Mouse (Mus musculus) heart, postnatal 25 days (tissue): ENCODE measurements at regions not wholly inside any gene's neighbourhood (a gene's known extent, or its start where the extent isn't known, plus 50 kb on each side); places are given as distances from the start of the nearest gene placed in this dataset.

Experiments used
- DNase-seq: peaks from one replicate; pipeline ENCODE4 v3.0.0; 2022; ENCODE audit warnings: low spot score
- intact Hi-C: fragments of 180-260 bp; cut with DNase I; formaldehyde crosslinking; loops from one replicate; pipeline ENCODE4 v1.15.1; 2025

DNA sequence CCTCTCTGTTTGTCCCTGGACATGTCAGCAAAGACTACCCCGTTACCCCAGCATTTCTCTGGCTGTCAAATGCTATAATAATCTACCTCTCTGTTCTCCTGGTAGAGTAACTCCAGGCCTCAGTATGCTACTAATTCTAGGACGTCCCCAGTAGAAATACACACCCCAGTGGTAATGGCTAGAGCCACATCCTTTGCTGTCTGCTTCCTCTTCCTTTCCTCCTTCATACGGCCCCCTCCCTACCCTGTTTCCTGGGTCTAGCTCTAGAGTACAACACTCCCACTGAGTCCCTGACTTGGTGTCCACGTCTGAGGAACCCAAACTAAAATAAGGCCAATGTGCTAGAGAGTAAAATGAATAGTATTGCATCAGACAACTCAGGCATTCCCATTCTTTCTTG, 287.1 kb upstream of the Gm765 start:
- DNase-seq: no peak
- intact Hi-C loops: no loop called here

DNA sequence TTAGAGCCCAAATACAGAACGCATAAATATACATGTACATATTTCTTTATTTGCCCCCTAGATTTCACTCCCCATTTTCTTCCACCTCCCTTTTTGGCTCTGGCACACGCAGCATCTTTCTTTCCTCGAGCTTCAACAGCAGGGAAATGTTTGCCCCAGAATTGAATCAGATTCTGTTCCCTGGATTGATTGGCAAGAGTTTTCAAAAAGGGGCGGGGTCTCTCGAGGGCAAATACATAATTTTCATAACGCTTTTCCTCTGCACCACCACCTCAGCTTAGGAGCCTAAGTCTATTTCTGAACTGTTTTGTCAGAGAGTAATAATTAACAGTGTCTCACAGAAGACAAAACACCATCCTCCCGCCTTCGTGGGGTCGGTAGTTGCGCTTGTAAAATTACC, 283.9 kb upstream of the Gm765 start:
- no peak for DNase-seq
- intact Hi-C loops: no loop called here

DNA sequence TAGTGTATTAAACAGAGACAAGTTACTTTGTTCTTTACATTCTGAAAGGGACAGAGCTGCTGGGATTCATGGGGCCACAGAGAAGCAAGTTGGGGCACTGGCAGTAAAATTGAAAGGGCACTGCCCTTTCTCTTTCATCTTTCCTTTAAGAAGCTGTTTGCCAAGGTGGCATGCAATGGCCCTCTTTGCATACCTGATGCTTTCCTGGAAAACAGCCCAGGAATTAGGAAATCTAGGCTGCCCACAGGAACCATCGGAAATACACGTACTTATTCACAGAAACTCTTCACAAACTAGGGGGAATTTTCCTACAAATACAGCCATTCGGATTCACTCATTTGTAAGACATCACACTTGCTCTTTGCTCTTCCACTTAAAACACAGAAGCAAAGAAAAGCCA, 278.3 kb upstream of the Gm765 start:
- intact Hi-C loops: no loop called here
- no peak for DNase-seq

DNA sequence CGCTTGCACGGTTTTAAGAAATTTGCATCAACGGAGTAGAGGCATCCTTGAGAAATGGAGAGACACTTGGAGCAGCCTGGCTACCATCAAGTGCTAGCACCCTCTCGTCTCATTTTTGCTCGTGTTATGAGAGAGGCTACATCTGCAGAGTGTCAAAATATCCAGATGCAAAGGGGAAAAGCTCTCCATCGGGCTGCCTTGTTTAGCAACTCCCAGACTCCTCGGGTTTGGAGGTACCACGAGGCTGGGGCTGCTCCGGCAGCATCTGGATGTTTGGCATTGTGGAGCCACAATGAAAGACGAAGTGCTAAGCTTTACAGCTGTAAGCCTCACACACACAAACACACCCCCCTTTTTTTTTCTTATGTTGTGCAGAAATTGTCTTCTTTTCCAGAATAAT, 270.5 kb upstream of the Gm765 start:
- no peak for DNase-seq
- intact Hi-C loops: no loop called here

DNA sequence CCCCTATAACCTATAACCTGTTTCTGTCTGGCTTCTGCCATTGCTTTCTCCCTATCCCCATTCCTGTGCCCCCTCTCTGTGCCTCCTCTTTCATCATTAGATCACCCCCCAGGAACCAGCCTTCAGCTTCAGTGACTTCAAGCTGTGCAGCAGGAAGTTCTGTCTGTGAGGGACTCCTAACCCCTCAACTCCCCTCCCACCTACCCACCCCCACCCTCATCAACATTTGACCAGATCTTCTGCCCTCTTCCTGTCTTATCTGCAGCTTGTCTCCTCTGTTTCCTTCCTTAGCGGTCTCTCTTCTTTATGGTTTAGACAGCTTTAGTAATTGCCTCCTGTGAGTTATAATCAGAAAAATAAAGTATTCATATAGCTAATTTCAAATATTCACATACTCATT, 266.6 kb upstream of the Gm765 start:
- intact Hi-C loops: no loop called here
- DNase-seq: no peak

DNA sequence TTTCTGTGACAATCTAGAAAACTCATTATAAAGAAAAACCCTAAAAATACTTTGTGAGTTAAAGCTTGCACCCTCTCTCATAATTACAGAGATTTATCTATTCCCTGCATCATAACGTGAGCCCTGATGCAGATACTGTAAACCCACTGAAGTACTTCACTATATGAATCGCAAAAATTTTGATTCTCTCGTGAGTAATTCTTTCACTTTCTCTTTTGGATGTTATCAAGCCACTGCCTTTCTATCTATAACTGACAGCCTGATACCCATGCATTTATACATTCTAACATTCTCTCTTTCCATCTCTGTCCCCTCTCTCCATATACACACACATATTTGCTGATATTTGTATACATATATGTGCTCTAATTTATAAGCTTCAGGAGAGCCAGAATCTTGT, 264.1 kb upstream of the Gm765 start:
- intact Hi-C loops: no loop called here
- DNase-seq: no peak

DNA sequence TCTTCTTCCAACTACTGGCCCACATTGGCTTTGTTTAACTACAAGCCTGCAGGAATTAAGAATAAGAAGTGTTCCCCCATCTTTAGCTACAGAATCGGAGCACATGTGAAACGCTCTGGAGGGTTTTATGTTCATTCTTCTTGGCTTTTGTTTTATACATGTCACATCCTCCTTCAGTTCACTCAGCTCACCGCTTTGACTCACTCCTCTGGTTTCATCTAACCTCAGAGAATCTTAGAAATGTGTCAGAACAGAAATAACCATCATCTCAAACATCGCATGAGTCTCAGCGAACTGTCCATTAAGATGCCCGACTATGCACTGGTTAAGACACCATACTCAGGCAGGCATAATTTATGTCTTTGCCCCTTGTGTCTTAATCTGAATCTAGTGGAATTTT, 255.1 kb upstream of the Gm765 start:
- no peak for DNase-seq
- intact Hi-C loops: no loop called here

DNA sequence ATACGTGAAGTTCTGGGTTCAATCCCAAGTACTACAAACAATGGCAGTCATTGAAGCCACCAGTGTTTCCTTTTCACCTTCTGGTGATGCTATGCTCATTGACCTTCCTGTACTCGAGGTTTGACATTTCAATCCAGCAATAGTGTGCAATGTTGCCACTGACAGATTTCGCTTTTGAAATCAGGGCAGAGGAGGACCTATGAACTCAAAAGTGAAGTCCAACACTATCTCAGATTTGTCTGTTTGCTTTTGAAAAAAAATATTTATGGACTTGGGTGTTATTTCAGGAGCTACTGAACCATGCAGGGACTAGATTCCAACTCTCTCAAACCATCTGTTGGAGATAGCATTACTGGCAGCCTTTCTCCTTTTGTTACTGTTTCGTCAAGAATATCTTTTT, 248.4 kb upstream of the Gm765 start:
- DNase-seq: no peak
- intact Hi-C loops: no loop called here

DNA sequence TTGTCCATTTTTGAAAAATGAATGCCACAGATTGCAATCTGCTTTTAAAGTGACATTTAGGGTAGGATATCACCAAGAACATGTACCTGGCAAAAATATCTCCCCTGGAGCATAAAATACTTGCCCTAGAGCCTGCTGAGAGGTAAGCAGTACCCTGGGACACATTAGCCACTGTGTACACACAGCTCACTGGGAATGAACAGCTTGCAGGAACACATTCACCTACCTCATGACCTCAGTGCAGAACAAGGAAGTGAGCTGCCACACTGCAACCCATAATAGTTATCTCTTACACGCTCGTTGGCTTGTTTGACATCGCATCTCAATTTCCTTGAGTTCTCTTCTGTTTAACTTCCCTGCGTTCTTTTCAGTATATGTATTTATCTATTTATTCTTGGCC, 246.4 kb upstream of the Gm765 start:
- intact Hi-C loops: no loop called here
- no peak for DNase-seq

DNA sequence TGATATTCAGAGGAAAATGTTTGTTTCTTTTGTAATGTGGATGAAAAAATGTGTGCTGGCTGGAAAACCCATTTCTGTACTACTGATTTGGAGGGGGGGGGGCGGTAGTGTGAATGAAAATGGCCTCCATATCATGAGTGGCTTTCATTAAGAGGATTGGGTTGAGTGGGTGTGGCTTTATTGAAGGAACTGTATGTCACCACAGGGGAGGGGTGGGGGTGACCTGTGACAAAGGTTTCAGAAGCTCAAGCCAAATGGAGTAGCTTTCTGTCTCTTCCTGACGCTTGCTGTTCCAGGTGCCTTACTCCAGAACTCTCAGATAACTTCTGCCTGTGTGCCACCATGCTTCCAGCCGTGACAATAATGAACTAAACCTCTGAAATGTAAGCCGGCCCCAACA, 242.0 kb upstream of the Gm765 start:
- DNase-seq: no peak
- intact Hi-C loops: no loop called here

DNA sequence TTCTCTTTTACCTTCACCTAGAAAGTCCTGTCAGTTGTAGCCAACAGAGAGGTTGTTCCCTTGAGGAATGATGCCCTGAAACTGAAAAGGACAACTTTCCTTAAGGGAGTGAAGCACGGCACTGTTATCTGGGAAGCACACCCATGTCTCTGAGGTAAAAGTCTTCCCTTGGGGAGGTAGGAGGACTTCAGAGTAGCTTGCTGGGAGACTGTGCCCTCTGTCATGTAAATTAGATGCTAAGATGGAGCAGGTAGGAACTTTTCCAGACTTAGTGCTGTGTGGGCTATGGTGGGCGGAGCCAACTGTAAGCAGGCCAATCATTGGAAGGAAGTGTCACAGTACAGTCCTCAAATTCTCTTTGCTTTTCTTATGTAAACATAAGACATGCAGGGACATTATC, 240.3 kb upstream of the Gm765 start:
- no peak for DNase-seq
- intact Hi-C loops: no loop called here

DNA sequence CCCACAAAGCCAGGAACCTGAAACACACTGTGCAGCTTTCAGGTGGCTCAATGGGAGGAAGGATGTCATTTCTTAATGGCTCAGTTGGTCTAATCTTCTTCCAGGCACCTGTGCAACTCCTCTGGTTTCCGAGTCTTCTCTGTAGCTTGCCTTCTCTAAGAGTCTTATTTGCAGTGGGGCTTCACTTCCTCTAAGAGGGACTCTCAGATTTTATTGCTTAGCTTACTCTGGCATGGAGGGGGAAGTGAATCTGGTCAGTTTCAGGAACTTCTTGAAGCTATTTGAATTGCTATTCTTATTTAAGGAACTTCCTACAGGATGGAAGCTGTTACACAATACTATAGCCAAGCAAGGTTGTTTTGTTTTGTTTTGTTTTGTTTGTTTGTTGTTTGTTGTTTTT, 232.7 kb upstream of the Gm765 start:
- DNase-seq: no peak
- intact Hi-C loops: no loop called here

DNA sequence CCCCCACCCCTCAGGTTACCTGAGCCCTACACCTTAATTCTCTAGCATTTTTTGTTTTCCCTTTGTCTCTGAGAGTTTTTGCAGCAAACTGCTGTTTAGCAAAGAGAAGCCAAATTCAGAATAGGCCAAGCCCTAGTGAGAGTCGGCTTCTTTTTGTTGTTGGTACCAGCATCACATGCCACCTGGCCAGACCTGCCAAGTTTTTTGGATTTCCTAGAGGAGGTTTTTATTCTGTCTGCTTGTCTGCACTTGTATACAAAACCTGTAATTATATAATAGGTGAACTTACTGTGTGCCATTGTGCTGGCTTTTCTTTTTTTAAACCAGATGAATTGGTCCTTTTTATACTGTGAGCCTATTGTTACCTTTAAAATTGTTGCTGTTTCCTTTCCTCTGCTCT, 213.1 kb upstream of the Gm765 start:
- no peak for DNase-seq
- intact Hi-C loops: no loop called here

DNA sequence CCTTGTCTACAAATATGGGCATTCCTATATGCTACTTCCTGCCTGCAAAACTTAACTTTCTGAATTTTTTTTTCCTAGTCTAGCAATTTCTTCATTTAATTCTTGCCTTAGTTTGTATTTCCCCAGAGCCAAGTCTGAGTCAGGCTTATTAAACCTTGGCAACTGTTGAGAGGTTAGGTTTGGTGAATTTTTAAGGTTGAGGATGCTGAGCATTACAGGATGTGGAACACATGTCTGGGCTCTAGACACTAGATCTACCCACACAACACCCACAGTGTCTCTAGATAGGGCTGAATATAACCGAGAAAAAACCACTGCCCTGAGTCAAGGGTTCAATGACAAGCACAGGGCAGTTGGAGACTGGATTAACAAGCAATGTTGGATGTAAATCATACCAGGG, 211.4 kb upstream of the Gm765 start:
- no peak for DNase-seq
- intact Hi-C loops: no loop called here

DNA sequence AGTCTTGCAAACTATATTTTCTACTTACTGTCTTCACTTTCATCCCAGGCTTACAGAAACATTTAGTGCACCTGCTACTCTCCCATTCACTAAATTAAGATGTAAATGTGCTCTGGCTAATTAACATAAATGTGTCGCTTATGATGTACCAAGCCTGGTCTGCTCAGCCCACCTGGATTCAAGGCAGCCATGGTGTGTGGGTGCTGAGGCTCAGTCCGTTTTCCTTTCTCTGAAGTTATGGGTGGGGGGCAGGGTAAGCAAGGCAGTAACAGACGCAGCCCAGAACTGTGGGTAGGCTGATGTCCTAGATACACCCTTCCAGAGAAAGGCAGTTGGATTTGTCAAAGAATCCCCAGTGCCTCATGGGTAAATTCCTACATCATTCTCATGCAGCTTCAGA, 209.2 kb upstream of the Gm765 start:
- DNase-seq: no peak
- intact Hi-C loops: no loop called here

DNA sequence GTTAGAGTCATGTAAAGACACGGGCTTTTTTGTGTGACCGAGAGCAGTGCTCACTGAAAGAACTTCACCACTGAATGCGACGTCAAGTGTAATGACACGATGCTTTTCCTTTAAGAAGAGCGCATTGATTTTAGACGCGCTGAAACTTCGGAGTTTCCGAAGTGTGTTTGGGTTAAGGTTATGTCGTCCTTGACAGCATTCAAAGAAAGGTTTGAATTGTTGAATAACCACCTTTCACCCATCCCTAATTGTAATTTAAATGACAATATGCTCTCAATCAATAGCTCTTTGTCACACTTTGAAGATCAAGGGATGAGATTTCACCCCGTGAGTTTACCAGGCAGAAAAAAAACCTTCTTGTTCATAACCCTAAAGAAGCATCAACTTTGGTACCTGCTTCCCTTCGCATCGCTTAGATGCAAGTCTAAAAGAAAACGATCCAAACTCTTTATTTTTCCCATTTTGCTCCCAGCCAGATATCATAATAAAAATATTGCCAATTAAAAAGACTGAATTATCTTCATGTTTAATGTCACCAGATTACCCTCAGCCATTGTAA, 184.4 kb upstream of the Gm765 start:
- DNase-seq: no peak
- intact Hi-C loops: loop anchor here (10.0 kb wide), 1 partner anchor 508 kb away; no protein-coding TSS in a partner anchor

DNA sequence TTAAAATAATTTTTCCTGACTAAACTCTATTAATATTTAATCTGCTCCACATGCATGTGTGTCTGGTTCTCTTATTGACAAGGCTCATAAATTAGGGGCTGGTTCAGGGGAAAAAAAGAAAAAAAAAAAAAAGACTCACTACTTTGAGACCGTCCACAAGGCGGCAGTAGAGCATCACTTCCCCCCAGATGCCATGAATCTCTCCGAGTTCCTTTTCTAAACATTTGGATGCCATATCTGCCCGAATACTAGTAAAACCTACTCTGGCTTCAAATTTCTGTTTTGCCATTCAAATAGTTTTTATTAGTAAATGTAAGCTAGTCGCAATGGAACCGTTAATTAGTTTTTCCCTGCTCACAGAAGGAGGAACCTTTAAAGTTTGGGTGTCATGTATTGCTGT, 182.7 kb upstream of the Gm765 start:
- DNase-seq: no peak
- intact Hi-C loops: loop anchor here (2.0 to 10.0 kb wide), 2 partner anchors 510 to 1074 kb away; no protein-coding TSS in a partner anchor

DNA sequence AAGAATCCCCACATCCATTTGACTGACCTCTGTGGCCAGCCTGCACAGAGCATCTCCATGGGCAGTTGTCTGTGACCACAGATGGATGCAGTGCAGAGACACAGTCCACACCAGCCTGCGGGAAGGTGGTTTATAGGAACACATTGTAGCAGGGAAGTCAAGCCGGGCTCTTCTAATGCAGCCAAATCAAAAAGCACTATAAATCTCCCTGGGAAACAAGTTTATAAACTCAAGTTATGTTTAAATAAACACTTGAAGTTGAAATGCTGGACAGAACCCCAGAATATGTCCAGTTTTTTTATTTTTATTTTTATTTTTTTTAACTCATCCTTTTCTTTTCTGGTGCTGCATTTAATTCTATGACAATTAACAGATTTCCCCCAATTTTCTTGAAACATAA, 182.1 kb upstream of the Gm765 start:
- intact Hi-C loops: loop anchor here (2.0 to 10.0 kb wide), 2 partner anchors 510 to 1074 kb away; no protein-coding TSS in a partner anchor
- no peak for DNase-seq

DNA sequence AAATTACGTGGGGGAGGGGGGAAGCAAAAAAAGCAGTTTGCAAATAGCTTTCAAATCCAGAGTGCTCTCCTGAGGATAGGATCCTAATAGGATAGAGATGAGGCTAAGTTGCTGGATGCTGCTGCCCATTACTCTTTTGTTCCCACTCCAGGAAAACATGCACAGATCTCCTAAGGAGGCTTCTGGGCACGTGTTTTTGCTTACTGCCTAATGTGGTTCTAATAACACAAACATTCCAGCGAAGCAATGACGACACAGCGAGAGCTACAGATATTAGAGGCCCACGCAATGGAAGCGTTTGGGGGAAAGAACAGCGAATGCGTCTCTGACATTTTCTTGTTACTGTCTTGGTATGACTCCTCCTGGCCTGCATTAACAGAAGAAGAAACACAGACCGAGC, 179.0 kb upstream of the Gm765 start:
- no peak for DNase-seq
- intact Hi-C loops: loop anchor here (10.0 kb wide), 1 partner anchor 513 kb away; no protein-coding TSS in a partner anchor

DNA sequence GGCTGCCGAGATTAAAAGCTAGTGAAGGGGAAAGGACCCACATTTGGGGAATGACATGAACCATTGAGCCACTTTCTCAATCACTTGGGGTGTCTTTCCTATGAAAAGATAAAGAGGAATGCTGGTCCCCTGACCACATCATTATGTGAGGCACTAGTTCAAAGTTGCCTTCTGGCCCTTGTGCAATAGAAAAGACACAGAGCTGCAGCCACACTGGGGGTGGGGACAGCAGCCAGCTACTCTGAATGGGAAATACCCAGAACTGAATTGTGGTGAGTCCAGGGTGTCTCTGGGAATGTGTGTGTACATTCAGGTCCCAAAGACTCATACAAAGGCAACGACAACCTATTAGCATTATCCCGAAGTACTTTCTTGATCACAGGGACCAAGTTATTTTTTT, 172.3 kb upstream of the Gm765 start:
- DNase-seq: no peak
- intact Hi-C loops: no loop called here

DNA sequence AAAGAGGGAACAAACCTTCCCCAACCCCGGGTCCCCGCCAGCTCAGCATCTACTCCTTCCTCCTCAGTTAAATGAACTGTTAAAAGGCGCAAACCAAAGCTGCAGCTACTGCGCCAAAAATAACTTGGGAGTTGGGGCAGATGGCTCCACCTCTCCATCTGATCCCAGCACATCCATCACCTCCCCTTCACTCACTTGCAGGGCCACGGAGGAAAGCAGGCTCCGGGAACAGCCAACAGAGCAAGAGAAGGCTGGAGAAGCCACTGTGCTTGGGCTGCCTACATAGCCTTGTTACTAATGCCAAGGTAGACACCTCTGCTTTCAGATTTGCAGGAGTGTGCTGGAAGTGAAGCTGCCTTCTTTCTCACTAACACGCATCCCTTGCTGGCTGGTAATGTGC, 171.8 kb upstream of the Gm765 start:
- intact Hi-C loops: no loop called here
- DNase-seq: no peak

DNA sequence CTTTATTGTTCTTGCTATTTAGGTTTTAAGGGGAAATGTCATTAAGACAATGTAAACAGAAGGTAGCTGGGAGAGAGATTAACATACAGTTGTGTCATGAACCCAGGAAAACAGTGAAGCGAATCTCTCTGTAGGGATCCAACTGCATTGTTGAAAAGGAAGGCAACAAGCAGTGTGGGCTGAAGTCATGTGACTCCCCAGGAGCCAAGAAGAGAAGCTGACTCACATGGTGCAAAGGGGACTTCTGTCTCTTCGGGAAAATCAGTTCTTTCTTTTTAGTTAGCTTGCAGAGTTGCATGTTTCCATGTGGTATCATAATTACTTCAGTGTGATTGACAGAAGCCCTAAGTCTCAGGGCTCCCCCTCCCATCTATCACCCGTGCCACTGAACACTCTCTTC, 170.7 kb upstream of the Gm765 start:
- DNase-seq: no peak
- intact Hi-C loops: no loop called here

DNA sequence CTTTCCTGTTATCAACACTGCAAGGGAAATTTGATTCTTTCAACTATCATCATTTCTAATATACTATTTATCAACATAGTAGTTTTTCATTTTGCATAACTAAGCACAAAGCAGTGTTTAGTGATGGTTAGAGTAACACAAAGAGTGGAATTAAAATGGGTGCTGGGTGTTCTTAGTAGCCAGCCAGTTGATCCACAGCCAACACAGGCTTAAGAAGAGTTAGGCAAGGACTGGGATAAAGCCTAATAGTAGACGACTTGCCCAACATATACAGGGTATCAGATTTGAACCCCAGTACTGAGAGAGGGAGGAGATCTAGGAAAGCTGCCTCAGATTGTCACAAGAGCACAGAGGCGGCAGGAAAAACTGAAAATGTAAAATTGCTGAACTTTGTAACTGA, 160.2 kb upstream of the Gm765 start:
- no peak for DNase-seq
- intact Hi-C loops: no loop called here
